Mouse (Mus musculus) myocyte (in vitro differentiated cells): Measurements from ENCODE around the gene Gmcl1. TPM values are rescaled to one million over a fixed set of nuclear protein-coding genes. Genes with fewer than 3 reads are reported as not detected.

Experiments used
- H3K27me3 ChIP-seq: one replicate; pipeline ENCODE4 v1.6.1; 2011; ENCODE audit not compliant: control insufficient read depth, insufficient read depth, insufficient read length
- H3K36me3 ChIP-seq: one replicate; pipeline ENCODE4 v1.6.1; 2011; ENCODE audit not compliant: control insufficient read depth, insufficient read depth
- H3K4me2 ChIP-seq: one replicate; pipeline ENCODE4 v1.6.1; 2011; ENCODE audit warnings: low read depth, control low read depth
- H3K4me3 ChIP-seq: one replicate; pipeline ENCODE4 v1.5.1; 2011; ENCODE audit warnings: mild to moderate bottlenecking, control low read depth, moderate library complexity
- H3K79me2 ChIP-seq: one replicate; pipeline ENCODE4 v1.6.1; 2011; ENCODE audit not compliant: control insufficient read depth, insufficient read depth
- H3ac ChIP-seq: one replicate; pipeline ENCODE4 v1.6.1; 2011; ENCODE audit not compliant: control insufficient read depth, insufficient read length
- CEBPB ChIP-seq: IDR thresholded peaks from 2 replicates; pipeline ENCODE4 v1.6.1; 2011; ENCODE audit warnings: mild to moderate bottlenecking, moderate library complexity; ENCODE audit not compliant: poor library complexity, insufficient read depth, severe bottlenecking
- E2F4 ChIP-seq: IDR thresholded peaks from one replicate; pipeline ENCODE4 v1.6.1; 2011; ENCODE audit warnings: mild to moderate bottlenecking, control low read depth, moderate library complexity; ENCODE audit not compliant: insufficient read depth
- MAX ChIP-seq: IDR thresholded peaks from one replicate; pipeline ENCODE4 v1.6.1; 2011; ENCODE audit warnings: low read depth, mild to moderate bottlenecking, control low read depth
- MYOD1 ChIP-seq, 3 experiments: IDR thresholded peaks; one replicate each; pipeline ENCODE4 v1.6.1; 2011; ENCODE audit warnings: control low read depth in 2 of 3, low read depth in 2 of 3, mild to moderate bottlenecking in 2 of 3, moderate library complexity in 1 of 3; ENCODE audit not compliant: insufficient read length in 2 of 3, control insufficient read depth in 1 of 3
- MYOG ChIP-seq, 3 experiments: IDR thresholded peaks; one replicate each; pipeline ENCODE4 v1.6.1; 2011; ENCODE audit warnings: control low read depth in 2 of 3, low read depth in 2 of 3, mild to moderate bottlenecking in 2 of 3; ENCODE audit not compliant: insufficient read length in 2 of 3, control insufficient read depth in 1 of 3, insufficient read depth in 1 of 3
- POLR2A ChIP-seq: IDR thresholded peaks from one replicate; pipeline ENCODE4 v1.6.1; 2011; ENCODE audit warnings: low read depth, mild to moderate bottlenecking, control low read depth, moderate library complexity; ENCODE audit not compliant: insufficient read length
- POLR2AphosphoS2 ChIP-seq: IDR thresholded peaks from one replicate; pipeline ENCODE4 v1.6.1; 2011; ENCODE audit warnings: low read depth, control low read depth; ENCODE audit not compliant: insufficient read length
- REST ChIP-seq: IDR thresholded peaks from one replicate; pipeline ENCODE4 v1.6.1; 2011; ENCODE audit warnings: mild to moderate bottlenecking, control low read depth, moderate library complexity; ENCODE audit not compliant: insufficient read depth, insufficient read length
- SRF ChIP-seq: IDR thresholded peaks from one replicate; pipeline ENCODE4 v1.6.1; 2011; ENCODE audit warnings: low read depth; ENCODE audit not compliant: control insufficient read depth, insufficient read length
- TCF12 ChIP-seq: IDR thresholded peaks from one replicate; pipeline ENCODE4 v1.6.1; 2011; ENCODE audit warnings: mild to moderate bottlenecking, control low read depth; ENCODE audit not compliant: poor library complexity, insufficient read depth, severe bottlenecking
- TCF3 ChIP-seq: IDR thresholded peaks from one replicate; pipeline ENCODE4 v1.6.1; 2011; ENCODE audit warnings: low read depth, control low read depth; ENCODE audit not compliant: insufficient read length
- USF1 ChIP-seq: IDR thresholded peaks from one replicate; pipeline ENCODE4 v1.6.1; 2011; ENCODE audit warnings: low read depth, mild to moderate bottlenecking, control low read depth, moderate library complexity
- polyA plus RNA-seq: library from polyadenylated mRNA; unstranded; fragments of >200 nt; fragmentation: generic; extraction: Trizol; gene quantifications from one replicate; pipeline ENCODE4 v1.2.1, GENCODE M21; 2012; ENCODE audit warnings: missing spikeins

Gmcl1 gene
- polyA plus RNA-seq, 1 experiment = 5.9 TPM

- Histone ChIP-seq H3ac (no peak overlapping the region), H3K36me3 (no peaks in the 10 kb centered on the region), H3K27me3 (no peaks in the 10 kb centered on the region), H3K4me3 (no peak overlapping the region), H3K4me2 (no peak overlapping the region), H3K79me2 (no peaks in the 10 kb centered on the region)
- TF ChIP-seq REST (no peak), MAX (no peak), MYOD1 (IDR thresholded peaks at IDR 0.05; ENCODE audit: control insufficient read depth in 1 of 3, insufficient read length in 2 of 3, low read depth in 2 of 3) (no peak), MYOG (IDR thresholded peaks at IDR 0.05; ENCODE audit: control insufficient read depth in 1 of 3, insufficient read depth in 1 of 3, insufficient read length in 2 of 3, low read depth in 2 of 3) (no peak), USF1 (no peak), TCF12 (no peak), CEBPB (no peak), E2F4 (no peak), POLR2A (no peak), TCF3 (no peak), POLR2AphosphoS2 (no peak), SRF (no peak)
Observed at GRCm38 (mm10) chr6:86658501-86658900, 74.7 kb downstream of the Gmcl1 start.

GRCm38 (mm10) chr6:86654270-86654916, 78.8 kb downstream of the Gmcl1 start:
- TF ChIP-seq E2F4 = no peak
- TF ChIP-seq MYOG (IDR thresholded peaks at IDR 0.05; ENCODE audit: control insufficient read depth in 1 of 3, insufficient read depth in 1 of 3, insufficient read length in 2 of 3, low read depth in 2 of 3) = no peak
- TF ChIP-seq USF1 = no peak
- no peak for TF ChIP-seq TCF3
- TF ChIP-seq REST = no peak
- no peak for TF ChIP-seq MYOD1 (IDR thresholded peaks at IDR 0.05; ENCODE audit: control insufficient read depth in 1 of 3, insufficient read length in 2 of 3, low read depth in 2 of 3)
- no peak for TF ChIP-seq POLR2AphosphoS2
- TF ChIP-seq CEBPB = no peak
- TF ChIP-seq TCF12 = no peak
- TF ChIP-seq MAX = no peak
- no peak for TF ChIP-seq SRF
- TF ChIP-seq POLR2A = no peak
- no peaks in the 10 kb centered on the region for H3K36me3 ChIP-seq

GRCm38 (mm10) chr6:86653026-86653425, 80.2 kb downstream of the Gmcl1 start:
- Histone ChIP-seq H3K36me3 (no peaks in the 10 kb centered on the region), H3K79me2 (no peaks in the 10 kb centered on the region), H3K4me3 (no peak overlapping the region), H3ac (no peak overlapping the region), H3K4me2 (no peak overlapping the region), H3K27me3 (no peaks in the 10 kb centered on the region)
- TF ChIP-seq SRF (no peak), USF1 (no peak), CEBPB (no peak), POLR2A (no peak), TCF12 (no peak), POLR2AphosphoS2 (no peak), MYOG (IDR thresholded peaks at IDR 0.05; ENCODE audit: control insufficient read depth in 1 of 3, insufficient read depth in 1 of 3, insufficient read length in 2 of 3, low read depth in 2 of 3) (no peak), MYOD1 (IDR thresholded peaks at IDR 0.05; ENCODE audit: control insufficient read depth in 1 of 3, insufficient read length in 2 of 3, low read depth in 2 of 3) (no peak), TCF3 (no peak), REST (no peak), MAX (no peak), E2F4 (no peak)

More at GRCm38 (mm10) chr6:86654270-86654916, 78.8 kb downstream of the Gmcl1 start:
- Histone ChIP-seq H3K27me3 (no peaks in the 10 kb centered on the region), H3K4me2 (no peak overlapping the region), H3K4me3 (no peak overlapping the region), H3K79me2 (no peaks in the 10 kb centered on the region), H3ac (no peak overlapping the region)

GRCm38 (mm10) chr6:86646143-86646542, 87.0 kb downstream of the Gmcl1 start:
- TF ChIP-seq TCF3 (no peak), MYOG (IDR thresholded peaks at IDR 0.05; ENCODE audit: control insufficient read depth in 1 of 3, insufficient read depth in 1 of 3, insufficient read length in 2 of 3, low read depth in 2 of 3) (no peak), CEBPB (no peak), SRF (no peak), REST (no peak)
- Histone ChIP-seq H3K4me3 (no peak overlapping the region), H3ac (no peak overlapping the region)

GRCm38 (mm10) chr6:86645551-86645950, 87.6 kb downstream of the Gmcl1 start:
- TF ChIP-seq USF1 (no peak), POLR2A (no peak)

More at GRCm38 (mm10) chr6:86646143-86646542, 87.0 kb downstream of the Gmcl1 start:
- no peaks in the 10 kb centered on the region for H3K36me3 ChIP-seq
- no peaks in the 10 kb centered on the region for H3K27me3 ChIP-seq
- H3K79me2 ChIP-seq = no peaks in the 10 kb centered on the region
- H3K4me2 ChIP-seq = no peak overlapping the region

More at GRCm38 (mm10) chr6:86645551-86645950, 87.6 kb downstream of the Gmcl1 start:
- Histone ChIP-seq H3ac (no peak overlapping the region), H3K4me3 (no peak overlapping the region), H3K4me2 (no peak overlapping the region), H3K79me2 (no peaks in the 10 kb centered on the region), H3K27me3 (no peaks in the 10 kb centered on the region), H3K36me3 (no peaks in the 10 kb centered on the region)
